20 mouse cellular contexts compared by ENCODE assay signal in the genomic region with DNA sequence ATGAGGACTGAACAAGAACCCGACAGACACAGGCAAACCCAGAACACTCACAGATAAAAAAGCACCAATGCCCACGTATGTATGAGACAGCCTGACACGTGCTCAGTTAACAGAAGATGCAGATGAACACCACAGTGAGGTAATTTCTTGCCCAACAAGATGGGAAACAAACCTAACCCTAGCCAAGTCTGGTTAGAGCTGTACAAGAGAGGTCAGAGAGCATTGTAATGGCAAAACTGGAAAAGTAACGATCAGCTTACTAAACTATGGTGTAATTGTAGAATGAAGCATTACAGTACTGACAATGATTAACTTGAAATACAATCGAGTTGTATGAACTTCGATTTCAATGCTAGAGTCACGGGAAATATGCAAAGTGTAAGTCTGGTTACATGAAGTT. TPM values are rescaled to one million over a fixed set of nuclear protein-coding genes. Genes with fewer than 3 reads are reported as not detected.
"Had no signal": no experiment of that assay in that cellular context is flagged by ENCODE, and none has a peak within 500 bp of the region (broad histone marks: within the 10 kb centered on the region; RNA-seq: fewer than 3 reads in every experiment).

No protein-coding gene starts in this region.

- DNase-seq: lung, embryonic 14.5 days; lung, postnatal 10 days; lung, postnatal 4 days; midbrain, embryonic 14.5 days; retina, postnatal 1 day; right cerebral cortex, adult 18-20 months; right cerebral cortex, postnatal 25 days; right cerebral cortex, postnatal 4 days; spleen, adult 18-20 months; thymus, adult 18-20 months; thymus, postnatal 14 days; thymus, postnatal 36 days had no signal

- H3K27ac ChIP-seq: midbrain, embryonic 10.5 days; midbrain, embryonic 12.5 days; neural tube, embryonic 13.5 days; neural tube, embryonic 15.5 days had no signal

- H3K36me3 ChIP-seq: midbrain, embryonic 10.5 days; midbrain, embryonic 12.5 days; neural tube, embryonic 13.5 days; neural tube, embryonic 15.5 days had no signal

- H3K4me3 ChIP-seq: midbrain, embryonic 10.5 days; midbrain, embryonic 12.5 days; myocyte; neural tube, embryonic 13.5 days; neural tube, embryonic 15.5 days had no signal

- H3K4me1 ChIP-seq: midbrain, embryonic 10.5 days; midbrain, embryonic 12.5 days; neural tube, embryonic 13.5 days; neural tube, embryonic 15.5 days had no signal

- H3K4me2 ChIP-seq: lung, embryonic 14.5 days; midbrain, embryonic 12.5 days; neural tube, embryonic 13.5 days; neural tube, embryonic 15.5 days had no signal

- H3K27me3 ChIP-seq: midbrain, embryonic 12.5 days; neural tube, embryonic 13.5 days; neural tube, embryonic 15.5 days had no signal

- H3K9ac ChIP-seq: lung, embryonic 14.5 days; midbrain, embryonic 12.5 days; neural tube, embryonic 13.5 days; neural tube, embryonic 15.5 days had no signal

- ATAC-seq: midbrain, embryonic 16.5 days had no signal

- H3K9me3 ChIP-seq: midbrain, embryonic 10.5 days; midbrain, embryonic 12.5 days; neural tube, embryonic 13.5 days; neural tube, embryonic 15.5 days had no signal

RNA-seq across cellular contexts. Expression of a gene that starts 45.0 kb away (rescaled TPM):
- total RNA-seq: megakaryocyte, adult 5-6 weeks; megakaryocyte-erythroid progenitor cell, adult 5-6 weeks had no signal
- polyA plus RNA-seq: myocyte had no signal
